Mouse (Mus musculus) spleen, adult 2 months (tissue): ENCODE results near the gene Ube2g2.

ENCODE experiments used
- CTCF ChIP-seq: fragments of 200-500 bp; IDR thresholded peaks from 2 replicates; pipeline ENCODE4 v1.5.1; 2011; ENCODE audit warnings: mild to moderate bottlenecking, inconsistent platforms; ENCODE audit not compliant: insufficient read depth, insufficient read length, insufficient replicate concordance; ENCODE audit errors: extremely low read depth
- POLR2A ChIP-seq: fragments of 200-500 bp; IDR thresholded peaks from 2 replicates; pipeline ENCODE4 v1.6.1; 2011; ENCODE audit warnings: low read depth, low read length, inconsistent platforms

GRCm38 (mm10) chr10:77627497-77627896 is 5.4 kb downstream of the Ube2g2 start:
- TF ChIP-seq POLR2A = no peak
- peak; percentile 95; the same call in 1 of the 2 replicates for TF ChIP-seq CTCF
